Mouse (Mus musculus): ENCODE measurements at regions not wholly inside any gene's neighbourhood (a gene's known extent, or its start where the extent isn't known, plus 50 kb on each side); places are given as distances from the start of the nearest gene placed in this dataset.

DNA sequence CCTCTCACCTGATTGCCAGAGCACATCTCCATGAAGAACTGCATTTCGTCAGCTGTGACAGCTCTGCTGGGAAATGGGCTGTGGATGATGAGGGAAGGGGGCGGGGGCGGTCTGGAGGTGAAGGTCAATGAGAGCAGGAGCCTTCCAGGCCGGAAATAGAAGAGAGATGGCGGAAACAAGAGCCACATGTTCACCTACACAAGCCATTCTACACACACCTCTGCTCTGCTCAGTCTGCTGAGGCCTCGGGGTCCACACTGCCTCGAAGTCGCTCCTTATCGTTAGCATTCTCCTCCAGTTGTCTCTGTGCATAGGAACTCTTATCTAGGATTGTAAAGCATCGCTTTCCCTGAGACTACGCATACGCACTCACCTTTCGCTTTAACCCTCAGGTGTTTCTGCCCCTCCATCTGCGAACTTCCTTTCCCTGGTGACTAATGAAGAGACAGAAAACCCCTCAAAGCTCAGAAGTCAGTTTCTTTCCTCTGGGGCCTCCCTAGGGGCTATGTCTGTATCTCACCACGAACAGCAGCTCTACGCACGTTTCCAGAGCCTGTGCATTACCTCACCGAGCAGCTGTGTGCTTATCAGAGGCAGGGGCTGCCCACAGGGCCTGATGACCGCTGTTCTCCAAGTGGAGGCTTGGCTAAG lies 53.0 kb upstream of the Phc1 start:
- TF ChIP-seq POLR2A (IDR thresholded peaks at IDR 0.05; ENCODE audit: low read depth, low read length) (no peak), CTCF (IDR thresholded peaks at IDR 0.05; ENCODE audit: borderline replicate concordance, insufficient read depth, low read length) (no peak)

Measured in embryonic fibroblast, embryonic 13.5 days (primary cell).